Mouse (Mus musculus) MEL (cell line): ENCODE measurements around the gene Fam110a.

Experiments
- CTCF ChIP-seq, 3 experiments: IDR thresholded peaks in 2 of 3; conservative IDR thresholded peaks in 1 of 3; 2 replicates each; pipeline ENCODE4 v1.5.1; 2011 to 2012; ENCODE audit warnings: low read length in 3 of 3, low read depth in 2 of 3, mild to moderate bottlenecking in 2 of 3, improper control_type of control experiment in 1 of 3, inconsistent platforms in 1 of 3, mixed read lengths in 1 of 3, moderate library complexity in 1 of 3; ENCODE audit not compliant: control insufficient read depth in 1 of 3, insufficient read depth in 1 of 3, poor library complexity in 1 of 3, severe bottlenecking in 1 of 3
- E2F4 ChIP-seq: IDR thresholded peaks from 2 replicates; pipeline ENCODE4 v1.6.1; 2011; ENCODE audit warnings: low read depth, low read length, improper control_type of control experiment, borderline replicate concordance
- MAX ChIP-seq: IDR thresholded peaks from 2 replicates; pipeline ENCODE4 v1.6.1; 2011; ENCODE audit warnings: low read length, improper control_type of control experiment
- POLR2AphosphoS5 ChIP-seq: IDR thresholded peaks from 2 replicates; pipeline ENCODE4 v1.6.1; 2012; ENCODE audit warnings: low read depth, borderline replicate concordance, mild to moderate bottlenecking, inconsistent platforms, low read length, moderate library complexity, mixed read lengths
- RAD21 ChIP-seq: IDR thresholded peaks from 2 replicates; pipeline ENCODE4 v1.6.1; 2011; ENCODE audit warnings: mild to moderate bottlenecking, low read depth, low read length, improper control_type of control experiment

- no peak for TF ChIP-seq POLR2AphosphoS5
- TF ChIP-seq E2F4 = no peak
- TF ChIP-seq MAX = no peak
- no peak for TF ChIP-seq CTCF (IDR thresholded peaks at IDR 0.05 in 2 of 3, conservative IDR thresholded peaks at IDR 0.05 in 1 of 3; ENCODE audit: control insufficient read depth in 1 of 3, insufficient read depth in 1 of 3, low read depth in 2 of 3, low read length in 3 of 3, poor library complexity in 1 of 3, severe bottlenecking in 1 of 3)
- TF ChIP-seq RAD21 = no peak
These were observed 16.7 kb downstream of the Fam110a start for GRCm38 (mm10) chr2:151963319-151963718.
